Mouse (Mus musculus) brain, embryonic 14.5 days (tissue): ENCODE measurements around the gene Card19.

Source experiments
- CTCF ChIP-seq: fragments of 200-500 bp; IDR thresholded peaks from 2 replicates; pipeline ENCODE4 v1.5.1; 2012; ENCODE audit warnings: inconsistent platforms, mild to moderate bottlenecking, moderate library complexity, borderline replicate concordance; ENCODE audit not compliant: insufficient read depth, insufficient read length; ENCODE audit errors: extremely low read depth
- POLR2A ChIP-seq: fragments of 200-500 bp; IDR thresholded peaks from 2 replicates; pipeline ENCODE4 v1.6.1; 2012; ENCODE audit warnings: mild to moderate bottlenecking, inconsistent platforms, borderline replicate concordance; ENCODE audit not compliant: poor library complexity, insufficient read depth, insufficient read length, severe bottlenecking; ENCODE audit errors: extremely low read depth

GRCm38 (mm10) chr13:49180274-49180673 is 35.6 kb downstream of the Card19 start:
- TF ChIP-seq CTCF (no peak), POLR2A (no peak)
